Mouse (Mus musculus) embryo, embryonic 11 days (tissue): Measurements from ENCODE around the gene Apobec1.
"Not testable (repeated sequence)": the region's sequence is repeated elsewhere in the genome, so short reads cannot be mapped to it uniquely, and the experiment has no call there.

Experiments
- DNase-seq: peaks from one replicate; pipeline ENCODE4 v3.0.0-alpha.2; 2015

The Apobec1 gene

GRCm38 (mm10) chr6:122602992-122603322 is 713 bp upstream of the Apobec1 start:
- no peak for DNase-seq

GRCm38 (mm10) chr6:122601615-122602014 is 629 bp downstream of the Apobec1 start:
- DNase-seq, result no peak

GRCm38 (mm10) chr6:122601031-122601430 is 1.2 kb downstream of the Apobec1 start:
- DNase-seq, result no peak

- DNase-seq, result no peak
Measured at GRCm38 (mm10) chr6:122600066-122600646, 2.1 kb downstream of the Apobec1 start.

GRCm38 (mm10) chr6:122599054-122599737 is 3.0 kb downstream of the Apobec1 start:
- no peak for DNase-seq

- no peak for DNase-seq
Measured at GRCm38 (mm10) chr6:122598436-122598835, 3.8 kb downstream of the Apobec1 start.

GRCm38 (mm10) chr6:122598014-122598413 is 4.2 kb downstream of the Apobec1 start:
- DNase-seq, result no peak

- DNase-seq, result no peak
Measured at GRCm38 (mm10) chr6:122596608-122597007, 5.6 kb downstream of the Apobec1 start.

- peak; percentile 55 for DNase-seq
Measured at GRCm38 (mm10) chr6:122595637-122596036, 6.6 kb downstream of the Apobec1 start.

GRCm38 (mm10) chr6:122592905-122593304 is 9.3 kb downstream of the Apobec1 start:
- no peak for DNase-seq

- no peak for DNase-seq
Measured at GRCm38 (mm10) chr6:122591027-122591758, 11.1 kb downstream of the Apobec1 start.

- no peak for DNase-seq
Measured at GRCm38 (mm10) chr6:122579086-122579485, 23.2 kb downstream of the Apobec1 start.

GRCm38 (mm10) chr6:122577030-122577429 is 25.2 kb downstream of the Apobec1 start:
- DNase-seq, result no peak

GRCm38 (mm10) chr6:122575037-122575436 is 27.2 kb downstream of the Apobec1 start:
- not testable (repeated sequence) for DNase-seq

GRCm38 (mm10) chr6:122571617-122571959 is 30.7 kb downstream of the Apobec1 start:
- DNase-seq, result no peak

GRCm38 (mm10) chr6:122570695-122571616 is 31.3 kb downstream of the Apobec1 start:
- DNase-seq, result no peak

- no peak for DNase-seq
Measured at GRCm38 (mm10) chr6:122569762-122570161, 32.5 kb downstream of the Apobec1 start.

- no peak for DNase-seq
Measured at GRCm38 (mm10) chr6:122569113-122569512, 33.1 kb downstream of the Apobec1 start.

- DNase-seq, result no peak
Measured at GRCm38 (mm10) chr6:122565070-122565784, 37.0 kb downstream of the Apobec1 start.

- DNase-seq, result peak; percentile 79
Measured at GRCm38 (mm10) chr6:122562463-122562862, 39.8 kb downstream of the Apobec1 start.

GRCm38 (mm10) chr6:122561005-122561404 is 41.2 kb downstream of the Apobec1 start:
- DNase-seq, result no peak

GRCm38 (mm10) chr6:122560427-122560826 is 41.8 kb downstream of the Apobec1 start:
- DNase-seq, result peak; percentile 89
